Mouse (Mus musculus): ENCODE measurements around the gene Cpsf3.

GRCm38 (mm10) chr12:21301324-21301723 lies 16.1 kb downstream of the Cpsf3 start:
- no peak for TF ChIP-seq CHD1 (IDR thresholded peaks at IDR 0.05; ENCODE audit: low read depth, low read length)
- TF ChIP-seq MAX (IDR thresholded peaks at IDR 0.05; ENCODE audit: low read length) = no peak
- TF ChIP-seq CTCF (conservative IDR thresholded peaks at IDR 0.05 in 1 of 2, IDR thresholded peaks at IDR 0.05 in 1 of 2; ENCODE audit: low read depth in 2 of 2, low read length in 2 of 2) = no peak
- no peak for TF ChIP-seq MXI1 (IDR thresholded peaks at IDR 0.05; ENCODE audit: low read depth, low read length)
- TF ChIP-seq KAT2A (IDR thresholded peaks at IDR 0.05; ENCODE audit: insufficient replicate concordance, low read length) = no peak
- TF ChIP-seq SMC3 (IDR thresholded peaks at IDR 0.05; ENCODE audit: low read depth, low read length) = no peak
- TF ChIP-seq POLR2AphosphoS2 (IDR thresholded peaks at IDR 0.05; ENCODE audit: low read depth, low read length) = no peak
- no peak for TF ChIP-seq MAFK (IDR thresholded peaks at IDR 0.05; ENCODE audit: insufficient replicate concordance, low read length)
